Mouse (Mus musculus) intestine, embryonic 14.5 days (tissue): ENCODE results near the gene Dact3. TPM values are rescaled to one million over a fixed set of nuclear protein-coding genes. Genes with fewer than 3 reads are reported as not detected.

Source experiments
- ATAC-seq: fragments of 200-750 bp; cut with Nextera tagmentation; replicated peaks from 2 replicates; pipeline ENCODE4 v1.8.0; 2017; ENCODE audit warnings: low read depth, moderate number of reproducible peaks, moderate TSS enrichment, moderate library complexity; ENCODE audit not compliant: low FRiP score, low TSS enrichment
- DNase-seq: peaks from one replicate; pipeline ENCODE4 v3.0.0-alpha.2; 2018; ENCODE audit warnings: low spot score
- H3K27ac ChIP-seq: fragments of 300-500 bp; sonication (generic); 2 replicates; pipeline ENCODE4 v1.5.1; 2014; ENCODE audit warnings: low read depth, mild to moderate bottlenecking, control low read depth
- H3K27me3 ChIP-seq: fragments of 300-500 bp; sonication (generic); replicated peaks from 2 replicates; pipeline ENCODE4 v1.6.1; 2014; ENCODE audit warnings: low read length, control low read depth; ENCODE audit not compliant: control insufficient read depth, insufficient read depth
- H3K36me3 ChIP-seq: fragments of 300-500 bp; sonication (generic); 2 replicates; pipeline ENCODE4 v1.6.1; 2014; ENCODE audit warnings: low read length, control low read depth; ENCODE audit not compliant: control insufficient read depth, insufficient read depth
- H3K4me1 ChIP-seq: fragments of 300-500 bp; sonication (generic); replicated peaks from 2 replicates; pipeline ENCODE4 v1.6.1; 2014; ENCODE audit warnings: low read length, control low read depth, mixed read lengths; ENCODE audit not compliant: control insufficient read depth, insufficient read depth
- H3K4me2 ChIP-seq: fragments of 300-500 bp; sonication (generic); 2 replicates; pipeline ENCODE4 v1.6.1; 2014; ENCODE audit warnings: low read length
- H3K4me3 ChIP-seq: fragments of 300-500 bp; sonication (generic); 2 replicates; pipeline ENCODE4 v1.5.1; 2014; ENCODE audit warnings: low read depth, low read length, control low read depth, mixed read lengths
- H3K9ac ChIP-seq: fragments of 300-500 bp; sonication (generic); 2 replicates; pipeline ENCODE4 v1.6.1; 2014; ENCODE audit warnings: mild to moderate bottlenecking, low read length
- H3K9me3 ChIP-seq: fragments of 300-500 bp; sonication (generic); 2 replicates; pipeline ENCODE4 v1.6.1; 2016; ENCODE audit warnings: low read length, control low read depth; ENCODE audit not compliant: control insufficient read depth
- WGBS: fragments of 180-500 bp; shearing (Covaris S2); extraction: QIAGEN DNeasy Blood & Tissue Kit; methylation state at CpG from one replicate; pipeline ENCODE4 v1.1.7; 2014; 5-methylcytosine and 5-hydroxymethylcytosine counted together
- polyA plus RNA-seq: library from polyadenylated mRNA; unstranded; fragments of >200 nt; fragmentation: Nextera tagmentation; extraction: Ambion mirVana; gene quantifications from 2 replicates; pipeline ENCODE4 v1.2.1, GENCODE M21; 2014

Dact3 gene
- polyA plus RNA-seq, 1 experiment from 2014 or later: 5.5 TPM

GRCm38 (mm10) chr7:16840109-16840491 lies 35.0 kb upstream of the Dact3 start:
- Histone ChIP-seq H3K4me2 (no peak overlapping the region), H3K27ac (no peak overlapping the region), H3K27me3 (no peaks in the 10 kb centered on the region), H3K9ac (no peak overlapping the region), H3K36me3 (peaks cover 56% of the 10 kb centered on the region), H3K4me3 (no peak overlapping the region), H3K9me3 (no peaks in the 10 kb centered on the region), H3K4me1 (peaks cover 10% of the 10 kb centered on the region)
- no peak for DNase-seq
- WGBS: 83% methylated on average over 2 of the region's 2 CpGs
- ATAC-seq: no peak

DNA sequence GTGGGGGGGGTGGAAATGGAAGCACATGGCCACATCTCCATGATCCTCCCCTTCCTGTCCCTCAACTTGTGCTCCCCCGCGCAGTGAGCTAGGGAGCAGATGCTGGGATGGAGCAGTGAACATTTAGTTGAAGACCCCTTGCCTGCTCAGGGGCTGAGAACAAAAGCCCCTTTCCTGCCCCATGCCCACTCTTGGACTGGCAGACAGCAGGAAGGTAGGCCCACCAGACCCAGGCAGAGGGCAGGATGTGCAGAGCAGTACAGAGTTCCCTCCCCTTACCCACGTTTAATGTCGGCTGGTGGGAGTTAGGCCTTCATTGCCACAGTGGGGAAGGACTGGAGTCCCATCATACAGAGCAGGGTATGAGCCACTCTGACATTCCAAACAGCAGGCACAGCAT lies 34.0 kb upstream of the Dact3 start:
- Histone ChIP-seq H3K9me3 (no peaks in the 10 kb centered on the region), H3K27ac (peak overlapping the region; percentile 57; the same call in 1 of the 2 replicates)
- WGBS: 77% methylated on average over 4 of the region's 4 CpGs

DNA sequence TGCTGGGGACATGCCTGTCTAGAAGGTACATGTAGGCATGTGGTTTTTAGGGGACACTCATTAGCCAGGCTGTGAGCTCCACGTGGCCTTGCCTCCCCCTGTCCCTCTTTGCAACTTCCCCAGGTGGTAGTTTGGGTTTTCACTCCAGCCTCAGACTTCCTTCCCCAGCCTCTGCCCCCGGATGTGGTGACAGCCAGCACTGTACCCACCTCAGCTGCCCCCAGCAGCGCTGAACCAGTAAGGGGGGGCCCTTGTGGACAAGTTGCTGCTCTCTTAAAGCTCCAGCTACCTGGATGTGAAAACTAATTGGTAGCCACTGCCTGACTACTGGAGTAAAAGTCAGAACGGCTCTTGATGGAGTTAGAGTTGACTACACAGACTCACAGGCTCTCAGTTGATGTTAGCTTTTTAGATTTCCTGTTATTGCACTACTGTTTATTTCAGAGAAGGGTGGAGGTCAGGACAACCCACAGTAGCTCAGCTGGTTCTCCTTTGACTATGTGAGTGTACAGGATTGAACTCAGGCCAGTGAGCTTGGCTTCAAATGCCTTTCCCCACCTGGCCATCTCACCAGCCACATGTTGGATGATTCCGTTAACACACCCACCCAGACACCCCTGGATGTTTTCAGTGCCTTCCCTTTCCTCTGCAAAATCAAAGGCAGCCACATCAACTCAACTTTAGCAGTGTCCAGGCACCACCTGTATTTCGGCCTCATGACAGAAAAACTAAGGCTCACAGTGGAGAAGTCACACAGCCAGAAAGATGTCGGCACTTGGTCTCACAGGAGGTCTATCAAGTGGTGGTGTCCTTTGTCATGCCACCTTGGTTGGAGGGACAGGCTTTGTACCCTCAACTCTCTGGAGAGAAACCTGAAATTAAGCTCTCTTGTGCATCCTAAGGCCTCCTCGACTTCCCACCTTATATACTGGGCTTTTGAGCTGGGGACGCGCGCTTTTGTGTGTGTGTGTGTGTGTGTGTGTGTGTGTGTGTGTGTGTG lies 33.3 kb upstream of the Dact3 start:
- Histone ChIP-seq H3K9ac (no peak overlapping the region; the same call in 1 of the 2 replicates), H3K4me1 (peaks cover 16% of the 10 kb centered on the region), H3K36me3 (peaks cover 48% of the 10 kb centered on the region), H3K4me3 (no peak overlapping the region), H3K9me3 (no peaks in the 10 kb centered on the region), H3K27me3 (no peaks in the 10 kb centered on the region), H3K27ac (peak overlapping the region; percentile 57), H3K4me2 (peak overlapping the region; percentile 95)
- DNase-seq (no peak), ATAC-seq (no peak)
- WGBS: 41% methylated on average over 11 of the region's 11 CpGs

More for the DNA sequence above, 34.0 kb upstream of the Dact3 start:
- DNase-seq (no peak), ATAC-seq (no peak)
- no peak overlapping the region for H3K9ac ChIP-seq
- no peaks in the 10 kb centered on the region for H3K27me3 ChIP-seq
- no peak overlapping the region for H3K4me2 ChIP-seq
- H3K36me3 ChIP-seq: peaks cover 50% of the 10 kb centered on the region
- H3K4me3 ChIP-seq: no peak overlapping the region
- peaks cover 16% of the 10 kb centered on the region for H3K4me1 ChIP-seq

GRCm38 (mm10) chr7:16842645-16843063 lies 32.5 kb upstream of the Dact3 start, which contains the start of gene Prkd2:
Gene Prkd2, plus strand, starts transcription at chr7:16842902.
- H3K4me2 ChIP-seq: peak within 1 kb of the TSS; percentile 95
- peak; percentile 77 for ATAC-seq

DNA sequence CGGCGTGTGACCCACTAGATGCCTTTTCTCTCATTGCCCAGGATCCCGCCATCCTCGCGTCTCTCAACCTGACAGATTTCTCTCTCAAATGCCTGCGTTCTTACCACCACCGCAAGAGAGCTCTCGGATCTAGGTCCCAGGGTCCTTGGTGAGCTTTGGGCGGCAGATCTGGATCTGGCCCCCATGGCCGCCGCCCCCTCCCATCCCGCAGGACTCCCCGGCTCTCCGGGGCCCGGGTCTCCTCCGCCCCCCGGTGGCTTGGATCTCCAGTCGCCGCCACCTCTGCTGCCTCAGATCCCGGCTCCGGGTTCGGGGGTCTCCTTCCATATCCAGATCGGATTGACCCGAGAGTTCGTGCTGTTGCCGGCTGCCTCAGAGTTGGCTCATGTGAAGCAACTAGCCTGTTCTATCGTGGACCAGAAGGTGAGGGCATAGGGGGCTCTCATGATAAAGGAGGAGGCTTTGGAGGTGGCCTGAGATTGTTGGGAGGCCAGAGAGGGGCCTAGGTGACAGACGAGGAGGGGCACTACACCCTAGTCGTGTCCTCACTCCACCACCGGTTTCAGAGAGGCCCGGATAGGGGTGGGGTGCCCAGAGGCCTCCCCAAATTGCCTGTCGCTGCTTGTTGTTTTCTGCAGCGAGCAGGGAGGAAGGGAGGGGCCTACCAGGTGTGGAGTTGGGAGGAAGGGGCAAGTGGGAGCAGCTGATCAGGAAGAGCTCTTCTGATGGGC lies 31.5 kb upstream of the Dact3 start:
- Histone ChIP-seq H3K27me3 (no peaks in the 10 kb centered on the region), H3K4me1 (peaks cover 16% of the 10 kb centered on the region), H3K4me3 (peak overlapping the region; percentile 58), H3K27ac (peak overlapping the region; percentile 57), H3K4me2 (peak overlapping the region; percentile 95), H3K9me3 (no peaks in the 10 kb centered on the region), H3K36me3 (peaks cover 31% of the 10 kb centered on the region), H3K9ac (peak overlapping the region; percentile 58)
- DNase-seq: peak; percentile 66
- WGBS: 1% methylated on average over 33 of the region's 33 CpGs
- no peak for ATAC-seq

More at GRCm38 (mm10) chr7:16842645-16843063, 32.5 kb upstream of the Dact3 start, which contains the start of gene Prkd2:
- peak within 1 kb of the TSS; percentile 58 for H3K9ac ChIP-seq
- peaks cover 16% of the 10 kb centered on the region for H3K4me1 ChIP-seq
- H3K27me3 ChIP-seq: no peaks in the 10 kb centered on the region
- under 1% methylated on average over 32 of the region's 32 CpGs for WGBS
- H3K36me3 ChIP-seq: peaks cover 41% of the 10 kb centered on the region
- DNase-seq: peak; percentile 94
- peak within 1 kb of the TSS; percentile 58 for H3K4me3 ChIP-seq
- H3K9me3 ChIP-seq: no peaks in the 10 kb centered on the region
- H3K27ac ChIP-seq: peak within 1 kb of the TSS; percentile 57

DNA sequence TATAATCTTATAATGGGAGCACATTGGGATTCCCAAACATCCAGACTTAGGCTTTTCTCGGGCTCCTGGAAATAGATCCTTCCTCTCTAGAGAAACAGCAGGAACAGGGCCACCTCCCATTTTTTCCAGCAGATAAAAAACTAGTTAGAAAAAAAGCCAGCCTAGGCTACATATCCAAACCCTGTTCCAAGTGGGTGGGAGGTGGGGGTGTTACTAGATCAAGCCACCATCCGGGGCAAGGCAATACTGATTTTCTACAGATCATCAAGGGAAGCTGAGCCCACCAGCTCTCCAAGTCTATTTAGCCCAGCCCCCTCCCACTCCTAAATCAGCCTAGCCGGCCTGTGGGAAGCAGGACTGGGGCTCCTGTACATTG lies 30.4 kb upstream of the Dact3 start:
- peak overlapping the region; percentile 95 for H3K4me2 ChIP-seq
- H3K9ac ChIP-seq: peak overlapping the region; percentile 25; the same call in 1 of the 2 replicates
- no peak for ATAC-seq
- peak overlapping the region; percentile 51; the same call in 1 of the 2 replicates for H3K27ac ChIP-seq
- WGBS: 56% methylated on average over 3 of the region's 3 CpGs
- H3K4me3 ChIP-seq: peak overlapping the region; percentile 58; the same call in 1 of the 2 replicates
- H3K27me3 ChIP-seq: no peaks in the 10 kb centered on the region
- peaks cover 16% of the 10 kb centered on the region for H3K4me1 ChIP-seq
- no peak for DNase-seq
- H3K36me3 ChIP-seq: peaks cover 31% of the 10 kb centered on the region
- no peaks in the 10 kb centered on the region for H3K9me3 ChIP-seq

DNA sequence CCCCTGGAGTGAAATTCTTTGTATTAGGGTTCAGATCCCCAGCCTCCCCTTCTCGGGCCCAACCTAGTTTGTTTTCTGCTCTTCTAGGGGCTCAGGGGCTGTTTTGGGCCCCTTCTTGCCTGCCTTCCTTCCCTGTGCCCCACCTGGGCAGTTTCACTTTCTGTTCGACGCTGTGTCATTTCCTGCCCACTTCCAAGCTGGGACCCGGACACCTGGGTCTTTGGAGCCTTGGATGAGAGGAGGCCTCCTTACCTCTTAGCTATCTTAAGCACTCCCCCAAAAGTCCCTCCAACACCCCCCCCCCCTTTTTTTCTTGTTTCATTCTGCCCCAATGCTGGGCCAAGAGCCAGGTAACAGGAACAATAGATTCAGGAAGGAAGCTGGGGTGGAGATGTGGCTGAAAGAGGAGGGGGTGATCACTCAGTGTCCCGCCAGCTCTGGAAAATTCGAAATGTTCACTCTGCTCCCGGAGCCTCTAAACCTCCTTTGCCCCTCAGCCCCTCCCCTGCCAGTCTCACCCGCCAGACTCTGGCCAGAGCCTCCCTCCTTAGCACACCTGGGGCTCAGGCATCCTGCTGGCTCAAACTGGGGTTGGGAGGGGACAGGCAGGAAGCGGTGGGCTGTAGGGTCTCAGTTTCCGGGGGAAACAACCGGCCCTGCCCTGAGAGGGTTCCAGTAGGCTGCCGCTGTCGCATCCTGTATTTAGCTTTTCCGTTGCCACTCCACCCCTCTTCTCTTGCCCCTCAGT lies 29.9 kb upstream of the Dact3 start:
- H3K4me1 ChIP-seq: peaks cover 16% of the 10 kb centered on the region
- 35% methylated on average over 14 of the region's 14 CpGs for WGBS

DNA sequence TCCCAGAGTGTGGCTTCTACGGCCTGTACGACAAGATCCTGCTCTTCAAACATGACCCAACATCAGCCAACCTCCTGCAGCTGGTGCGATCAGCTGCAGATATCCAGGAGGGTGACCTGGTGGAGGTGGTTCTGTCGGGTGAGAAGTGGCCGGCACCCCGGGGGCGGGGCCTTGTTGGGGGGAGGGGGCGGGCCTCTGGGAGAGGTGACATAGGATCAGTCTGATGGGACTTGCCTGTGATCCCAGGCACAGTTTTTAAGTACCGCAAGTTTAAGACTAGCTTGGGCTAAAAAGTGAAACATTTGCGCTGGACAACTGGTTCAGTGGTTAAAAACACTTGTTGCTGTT lies 29.3 kb upstream of the Dact3 start:
- ATAC-seq: no peak
- 0 out of 2 replicates have a peak overlapping the region, but pooled peaks have one; percentile 3 for H3K9ac ChIP-seq
- 34% methylated on average over 10 of the region's 10 CpGs for WGBS
- peak overlapping the region; percentile 95 for H3K4me2 ChIP-seq
- H3K4me1 ChIP-seq: peaks cover 16% of the 10 kb centered on the region
- H3K9me3 ChIP-seq: no peaks in the 10 kb centered on the region
- H3K4me3 ChIP-seq: peak overlapping the region; percentile 58; the same call in 1 of the 2 replicates
- H3K27me3 ChIP-seq: no peaks in the 10 kb centered on the region
- peaks cover 31% of the 10 kb centered on the region for H3K36me3 ChIP-seq
- H3K27ac ChIP-seq: peak overlapping the region; percentile 51; the same call in 1 of the 2 replicates
- no peak for DNase-seq

More for the DNA sequence above, 29.9 kb upstream of the Dact3 start:
- ATAC-seq (no peak), DNase-seq (no peak)
- Histone ChIP-seq H3K4me2 (peak overlapping the region; percentile 95), H3K9me3 (no peaks in the 10 kb centered on the region), H3K36me3 (peaks cover 31% of the 10 kb centered on the region), H3K27me3 (no peaks in the 10 kb centered on the region), H3K27ac (peak overlapping the region; percentile 51; the same call in 1 of the 2 replicates), H3K4me3 (peak overlapping the region; percentile 58), H3K9ac (peak overlapping the region; percentile 25; the same call in 1 of the 2 replicates)
